Mouse (Mus musculus): ENCODE results near the gene Adat1. TPM values are rescaled to one million over a fixed set of nuclear protein-coding genes. Genes with fewer than 3 reads are reported as not detected.

The Adat1 gene
- total RNA-seq, 2 experiments from 2014 or later = 3.2 to 4.3 TPM

GRCm38 (mm10) chr8:111968541-111968940 is 23.6 kb downstream of the Adat1 start:
- no peak for DNase-seq

- DNase-seq = no peak
These were observed 24.7 kb downstream of the Adat1 start for GRCm38 (mm10) chr8:111967246-111967870.

GRCm38 (mm10) chr8:111964849-111965561 is 27.1 kb downstream of the Adat1 start:
- peak; percentile 26 for DNase-seq

GRCm38 (mm10) chr8:111964351-111964750 is 27.8 kb downstream of the Adat1 start:
- no peak for DNase-seq

GRCm38 (mm10) chr8:111963546-111963945 is 28.6 kb downstream of the Adat1 start:
- no peak for DNase-seq

GRCm38 (mm10) chr8:111963091-111963490 is 29.0 kb downstream of the Adat1 start:
- DNase-seq = peak; percentile 24

- DNase-seq = no peak
These were observed 29.5 kb downstream of the Adat1 start for GRCm38 (mm10) chr8:111962589-111962988.

GRCm38 (mm10) chr8:111961330-111961729 is 30.8 kb downstream of the Adat1 start:
- DNase-seq = no peak

- no peak for DNase-seq
These were observed 31.3 kb downstream of the Adat1 start for GRCm38 (mm10) chr8:111960591-111961321.

- no peak for DNase-seq
These were observed 34.9 kb downstream of the Adat1 start for GRCm38 (mm10) chr8:111957231-111957630.

GRCm38 (mm10) chr8:111955879-111956278 is 36.2 kb downstream of the Adat1 start:
- DNase-seq = no peak

- no peak for DNase-seq
These were observed 37.1 kb downstream of the Adat1 start for GRCm38 (mm10) chr8:111954844-111955594.

- DNase-seq = no peak
These were observed 40.2 kb downstream of the Adat1 start for GRCm38 (mm10) chr8:111951936-111952335.

- no peak for DNase-seq
These were observed 40.8 kb downstream of the Adat1 start for GRCm38 (mm10) chr8:111951317-111951716.

- no peak for DNase-seq
These were observed 41.3 kb downstream of the Adat1 start for GRCm38 (mm10) chr8:111950846-111951245.

GRCm38 (mm10) chr8:111947954-111948353 is 44.1 kb downstream of the Adat1 start:
- no peak for DNase-seq

- DNase-seq = no peak
These were observed 45.0 kb downstream of the Adat1 start for GRCm38 (mm10) chr8:111947144-111947543.

GRCm38 (mm10) chr8:111943544-111943943 is 48.6 kb downstream of the Adat1 start:
- DNase-seq = no peak

- peak; percentile 69 for DNase-seq
These were observed 51.0 kb downstream of the Adat1 start for GRCm38 (mm10) chr8:111941101-111941454.

GRCm38 (mm10) chr8:111940171-111941100 is 51.7 kb downstream of the Adat1 start, which contains the start of gene Gabarapl2:
Gabarapl2 (plus strand) TSS chr8:111940703.
- DNase-seq = peak; percentile 98

GRCm38 (mm10) chr8:111939516-111940142 is 52.5 kb downstream of the Adat1 start:
- DNase-seq = peak; percentile 46
